Mouse (Mus musculus) WW6 (cell line): ENCODE measurements around the gene Ndufa3.
A peak's percentile ranks its signal among the peaks of the same experiment; 100 is the strongest.

ENCODE experiments used
- DNase-seq: peaks from one replicate; pipeline ENCODE4 v3.0.0-alpha.2; 2013; ENCODE audit warnings: low read depth, low spot score

The Ndufa3 gene

GRCm38 (mm10) chr7:3610437-3610836 is 6.7 kb upstream of the Ndufa3 start:
- DNase-seq, result no peak

GRCm38 (mm10) chr7:3611006-3611405 is 6.2 kb upstream of the Ndufa3 start:
- DNase-seq, result no peak

- no peak for DNase-seq
Observed at GRCm38 (mm10) chr7:3614021-3614420, 3.2 kb upstream of the Ndufa3 start.

- DNase-seq, result no peak
Observed at GRCm38 (mm10) chr7:3616057-3616388, 1.1 kb upstream of the Ndufa3 start, which contains the start of gene Oscar. TSS of gene Oscar (minus strand) at chr7:3616157.

GRCm38 (mm10) chr7:3616389-3617241 is 558 bp upstream of the Ndufa3 start:
- no peak for DNase-seq

GRCm38 (mm10) chr7:3629030-3629429 is 11.9 kb downstream of the Ndufa3 start:
- no peak for DNase-seq

- DNase-seq, result peak; percentile 88
Observed at GRCm38 (mm10) chr7:3629543-3630477, 12.6 kb downstream of the Ndufa3 start, which contains the start of the genes Tfpt and Prpf31. TSS of gene Tfpt (minus strand) at chr7:3629929. TSS of gene Prpf31 (plus strand) at chr7:3629985.

GRCm38 (mm10) chr7:3630478-3630815 is 13.3 kb downstream of the Ndufa3 start:
- DNase-seq, result no peak

- no peak for DNase-seq
Observed at GRCm38 (mm10) chr7:3643412-3643811, 26.2 kb downstream of the Ndufa3 start.

- no peak for DNase-seq
Observed at GRCm38 (mm10) chr7:3643843-3644242, 26.7 kb downstream of the Ndufa3 start.

GRCm38 (mm10) chr7:3644348-3644671 is 27.1 kb downstream of the Ndufa3 start:
- no peak for DNase-seq

- peak; percentile 99 for DNase-seq
Observed at GRCm38 (mm10) chr7:3644672-3645487, 27.7 kb downstream of the Ndufa3 start, which contains the start of gene Cnot3. TSS of gene Cnot3 (plus strand) at chr7:3645268.

- no peak for DNase-seq
Observed at GRCm38 (mm10) chr7:3645488-3646025, 28.4 kb downstream of the Ndufa3 start.

- DNase-seq, result no peak
Observed at GRCm38 (mm10) chr7:3646188-3646587, 29.0 kb downstream of the Ndufa3 start.

GRCm38 (mm10) chr7:3646641-3647040 is 29.5 kb downstream of the Ndufa3 start:
- DNase-seq, result no peak

GRCm38 (mm10) chr7:3656966-3657365 is 39.8 kb downstream of the Ndufa3 start:
- DNase-seq, result no peak

- DNase-seq, result no peak
Observed at GRCm38 (mm10) chr7:3658578-3658977, 41.4 kb downstream of the Ndufa3 start.

GRCm38 (mm10) chr7:3664524-3665214 is 47.5 kb downstream of the Ndufa3 start:
- DNase-seq, result no peak

GRCm38 (mm10) chr7:3665215-3666114 is 48.3 kb downstream of the Ndufa3 start, which contains the start of gene Leng1:
TSS of gene Leng1 (minus strand) at chr7:3665840.
- peak; percentile 88 for DNase-seq
